Mouse (Mus musculus): Measurements from ENCODE around the gene Lrrc4. TPM values are rescaled to one million over a fixed set of nuclear protein-coding genes. Genes with fewer than 3 reads are reported as not detected.

The Lrrc4 gene
- total RNA-seq, 2 experiments from 2014 or later = 6.4 to 7.0 TPM

GRCm38 (mm10) chr6:28783082-28783647 lies 48.4 kb downstream of the Lrrc4 start:
- no peak for DNase-seq (ENCODE audit: low spot score in 2 of 2)

DNA sequence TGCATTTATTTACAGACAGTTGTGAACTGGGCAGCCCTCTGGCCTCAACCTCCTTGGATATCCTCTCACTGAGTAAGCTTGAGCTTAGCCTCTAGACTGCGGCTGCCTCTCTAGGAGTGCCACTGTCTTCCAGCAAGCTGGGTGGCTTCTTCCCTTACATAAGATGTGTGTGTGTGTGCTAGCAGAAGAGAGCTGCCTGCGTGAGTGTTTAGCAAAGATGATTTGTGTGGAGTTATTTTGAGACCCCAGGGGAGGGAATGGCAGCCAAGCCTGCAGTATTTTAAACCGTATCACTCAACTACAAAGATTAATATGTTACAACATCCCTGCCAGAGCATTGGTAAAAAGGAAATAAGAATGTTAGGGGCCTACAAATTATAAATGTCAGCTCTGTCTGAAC lies 49.9 kb downstream of the Lrrc4 start:
- DNase-seq (ENCODE audit: low spot score in 2 of 2) = no peak

- DNase-seq (ENCODE audit: low spot score in 2 of 2) = no peak
Measured at GRCm38 (mm10) chr6:28771331-28771730, 60.2 kb downstream of the Lrrc4 start.

DNA sequence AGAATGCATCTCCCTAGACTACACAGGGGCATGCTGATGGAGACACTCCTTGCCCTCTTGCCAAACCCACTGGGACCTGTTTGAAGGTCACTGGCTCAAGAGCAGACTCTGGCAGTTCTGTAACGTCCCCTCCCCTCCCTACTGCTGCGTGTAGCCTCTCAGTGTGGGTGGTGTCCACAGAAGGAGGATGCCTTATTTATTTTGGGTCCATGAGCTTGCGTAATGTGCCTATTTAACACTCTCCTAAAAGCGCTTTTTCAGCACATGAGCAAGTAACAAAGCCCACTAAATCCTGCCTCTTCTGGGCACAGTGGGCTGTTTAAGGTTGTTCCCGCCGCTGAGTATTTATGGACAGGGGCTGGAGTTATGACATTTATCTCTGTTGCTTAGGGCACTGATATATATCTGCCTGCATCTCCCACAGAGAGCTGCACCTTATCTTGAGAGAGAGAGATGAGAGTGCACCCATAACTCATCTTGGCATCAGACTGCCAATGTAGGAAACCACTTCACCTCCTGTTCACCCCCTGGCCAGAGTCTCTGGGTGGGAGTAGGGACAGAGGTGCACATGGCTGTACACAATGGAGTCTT lies 63.6 kb downstream of the Lrrc4 start:
- DNase-seq (ENCODE audit: low spot score in 2 of 2) = no peak

DNA sequence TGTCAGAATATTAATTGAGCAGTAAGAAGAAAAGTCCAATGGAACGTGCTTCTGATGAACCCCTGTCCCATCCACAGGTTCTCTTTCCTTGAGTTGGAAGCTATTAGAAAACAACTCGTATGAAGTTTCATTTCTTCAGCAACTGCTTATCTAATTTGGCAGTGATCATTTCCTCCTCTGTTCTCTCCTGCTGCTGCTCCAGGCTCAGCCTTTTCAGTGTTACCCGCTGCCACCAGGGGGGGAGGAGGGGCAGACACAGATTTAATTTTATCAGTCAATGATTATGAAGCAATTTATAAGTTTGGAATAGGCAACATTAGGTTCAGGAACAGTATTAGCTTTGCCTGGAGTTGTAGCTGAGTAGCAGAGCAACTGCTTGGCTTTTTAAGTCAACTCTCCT lies 64.9 kb downstream of the Lrrc4 start:
- no peak for DNase-seq (ENCODE audit: low spot score in 2 of 2)

GRCm38 (mm10) chr6:28762132-28762775 lies 69.3 kb downstream of the Lrrc4 start:
- DNase-seq (ENCODE audit: low spot score in 2 of 2) = no peak

GRCm38 (mm10) chr6:28761728-28762127 lies 69.8 kb downstream of the Lrrc4 start:
- DNase-seq (ENCODE audit: low spot score in 2 of 2) = no peak

DNA sequence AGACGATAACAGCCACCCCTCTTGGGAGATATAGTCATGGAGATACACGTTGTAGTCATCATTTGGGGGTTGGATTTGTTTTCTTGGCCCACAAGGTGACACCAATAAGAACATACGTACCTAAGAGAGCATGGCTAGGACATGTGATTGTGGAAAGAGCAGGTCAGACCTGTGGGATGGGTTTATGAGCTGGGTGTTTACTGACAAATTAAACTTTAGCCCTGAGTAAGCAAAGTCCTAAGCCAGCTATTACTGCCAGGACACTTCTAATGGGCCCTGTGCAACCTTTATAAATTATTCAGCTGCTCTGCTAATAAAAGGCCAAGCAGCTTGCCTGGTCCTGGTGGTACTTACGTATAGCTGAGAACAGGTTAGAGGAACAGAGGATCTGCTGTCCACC lies 73.3 kb downstream of the Lrrc4 start:
- DNase-seq (ENCODE audit: low spot score in 2 of 2) = no peak

DNA sequence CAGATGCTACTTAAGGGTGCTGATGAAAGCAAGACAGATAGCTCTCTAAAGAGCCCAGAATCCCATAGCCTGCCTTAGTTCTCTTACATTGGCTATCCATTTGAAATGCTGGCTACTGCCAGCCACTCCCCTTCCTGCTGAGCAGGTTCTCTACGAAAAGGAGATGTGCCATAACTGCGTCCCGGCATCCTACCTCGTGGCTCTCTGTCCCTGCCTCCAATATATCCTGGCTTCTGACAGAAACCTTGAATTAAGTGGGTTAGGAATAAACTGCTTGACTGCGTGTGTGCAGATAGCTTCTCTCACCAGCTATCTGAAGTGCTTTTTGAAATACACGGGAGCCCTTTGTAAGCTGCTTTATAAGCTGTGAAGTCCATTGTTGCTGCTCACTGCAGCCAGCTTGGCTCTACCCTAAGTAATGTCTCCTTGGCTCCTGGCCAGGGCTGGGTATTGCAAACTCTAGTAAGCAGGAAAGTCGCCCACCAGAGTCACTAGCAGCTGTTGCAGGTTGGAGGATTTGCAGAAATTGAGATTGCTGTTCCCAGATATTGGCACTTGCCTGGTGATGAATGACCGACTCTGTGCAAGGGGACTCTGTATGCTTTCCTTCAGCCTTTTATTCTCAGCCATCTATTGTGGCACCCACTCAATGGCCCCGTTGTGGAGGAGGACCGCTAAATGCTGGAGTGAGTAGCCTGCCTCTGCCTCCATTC lies 75.1 kb downstream of the Lrrc4 start:
- DNase-seq (ENCODE audit: low spot score in 2 of 2) = no peak

DNA sequence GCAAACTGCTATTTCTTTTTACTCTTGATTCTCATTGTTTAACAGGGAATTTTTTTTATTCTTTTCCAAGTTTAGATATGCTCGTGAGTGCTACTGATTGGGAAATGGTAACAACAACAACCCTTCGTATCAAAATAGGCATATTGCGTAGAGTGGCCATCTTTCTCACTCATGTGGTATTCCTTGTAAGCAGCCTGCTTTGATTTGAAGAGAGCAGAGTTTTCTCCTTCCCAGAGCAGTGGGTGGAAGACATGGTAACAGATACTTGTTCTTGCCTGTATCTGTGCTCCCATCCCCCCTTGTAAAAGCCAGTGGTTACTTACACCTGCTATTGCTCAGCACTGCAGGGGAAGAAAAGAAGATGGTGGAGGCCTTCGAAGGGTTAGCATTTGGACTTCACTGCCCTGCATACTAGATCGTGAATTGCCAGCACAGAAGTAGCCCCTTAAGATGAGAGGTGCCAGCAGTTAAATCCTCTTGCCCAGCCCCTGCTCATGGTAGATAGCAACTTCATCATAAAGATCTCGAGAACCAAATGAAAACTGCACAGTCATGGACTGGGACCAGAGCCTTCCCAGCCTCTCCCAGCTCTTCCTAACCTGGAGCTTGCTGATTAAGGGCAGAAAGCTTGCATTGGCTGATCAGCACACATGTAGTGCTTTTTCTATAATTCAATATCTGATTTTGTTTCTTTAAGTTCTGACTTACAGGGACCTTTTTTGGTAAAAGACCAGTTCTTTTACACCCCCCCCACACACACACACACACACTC lies 77.2 kb downstream of the Lrrc4 start:
- no peak for DNase-seq (ENCODE audit: low spot score in 2 of 2)

DNA sequence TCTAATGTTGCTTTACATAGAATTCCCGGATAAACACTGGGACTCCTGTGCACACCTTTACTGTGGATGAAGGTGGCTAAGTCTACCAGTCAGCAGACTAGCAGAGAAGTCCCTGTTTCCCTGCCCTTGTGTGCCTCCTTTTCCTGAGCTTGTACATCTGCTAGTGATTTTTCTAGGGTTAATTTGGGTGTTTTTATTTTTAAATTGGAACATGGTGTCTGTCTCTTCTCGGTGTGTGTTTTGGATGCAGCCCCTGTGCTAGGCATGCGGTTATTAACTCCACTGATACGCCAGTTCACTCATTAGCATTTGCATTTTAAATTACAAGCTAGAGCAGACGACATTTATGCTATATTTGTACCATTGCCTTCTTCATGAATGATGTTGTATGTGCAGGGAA lies 77.9 kb downstream of the Lrrc4 start:
- DNase-seq (ENCODE audit: low spot score in 2 of 2) = no peak

GRCm38 (mm10) chr6:28753217-28753616 lies 78.3 kb downstream of the Lrrc4 start:
- DNase-seq (ENCODE audit: low spot score in 2 of 2) = no peak

DNA sequence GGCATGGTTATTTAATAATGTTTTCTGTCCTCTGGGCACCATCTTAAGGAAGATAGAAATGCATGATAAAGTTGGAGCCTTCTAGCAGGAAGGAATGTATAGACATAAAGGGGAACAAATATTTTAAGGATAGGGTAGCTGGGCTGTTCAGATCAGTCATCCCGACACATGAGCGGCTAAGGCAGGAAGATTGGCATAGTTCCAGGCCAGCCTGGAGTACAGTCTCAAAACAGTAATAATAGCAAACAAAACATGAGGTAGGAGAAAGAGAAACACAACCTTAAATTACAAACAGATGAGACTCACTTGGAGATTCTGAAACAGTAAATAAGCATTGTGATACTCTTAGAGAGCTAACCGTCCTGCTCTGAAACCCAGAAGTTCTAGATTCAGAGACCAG lies 80.4 kb downstream of the Lrrc4 start:
- no peak for DNase-seq (ENCODE audit: low spot score in 2 of 2)

- DNase-seq (ENCODE audit: low spot score in 2 of 2) = no peak
Measured at GRCm38 (mm10) chr6:28749224-28749623, 82.3 kb downstream of the Lrrc4 start.

DNA sequence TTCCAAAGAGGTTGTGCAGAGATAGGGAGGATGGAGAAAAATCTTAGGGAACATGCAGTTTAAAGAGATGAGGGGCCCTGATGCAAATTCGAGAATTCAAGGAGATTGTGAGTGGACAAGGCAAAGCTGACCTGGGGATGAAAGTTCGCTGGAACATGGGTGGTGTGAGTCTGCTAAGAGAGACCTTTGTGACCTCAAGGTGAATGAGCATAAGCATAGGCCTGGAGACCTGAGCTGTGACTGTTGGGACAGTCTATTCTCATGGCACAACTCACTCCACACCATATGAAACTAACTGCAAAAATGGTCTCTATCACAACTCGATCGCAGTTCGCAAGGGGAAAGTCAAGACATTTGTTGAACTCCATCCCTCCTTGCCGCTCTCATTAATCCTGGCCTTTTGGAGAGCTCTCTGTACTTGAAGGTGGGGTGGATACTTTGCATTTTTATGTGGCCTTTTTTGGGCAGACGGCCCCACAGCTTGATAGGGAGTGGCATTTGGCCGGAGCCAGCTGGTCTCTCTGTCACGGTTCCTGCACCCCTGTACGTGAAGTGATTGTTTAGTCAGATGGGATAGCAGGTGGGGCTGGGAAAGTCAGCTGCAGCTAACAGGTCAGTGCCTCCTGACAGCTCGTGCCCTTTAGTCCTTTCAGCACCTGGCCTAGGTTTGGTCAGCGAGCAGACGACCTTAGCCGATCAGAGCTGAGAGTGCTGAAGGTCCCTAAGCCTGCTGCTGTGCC lies 83.4 kb downstream of the Lrrc4 start:
- no peak for DNase-seq (ENCODE audit: low spot score in 2 of 2)

- no peak for DNase-seq (ENCODE audit: low spot score in 2 of 2)
Measured at GRCm38 (mm10) chr6:28747025-28747424, 84.5 kb downstream of the Lrrc4 start.

GRCm38 (mm10) chr6:28745864-28746263 lies 85.7 kb downstream of the Lrrc4 start:
- DNase-seq (ENCODE audit: low spot score in 2 of 2) = no peak

DNA sequence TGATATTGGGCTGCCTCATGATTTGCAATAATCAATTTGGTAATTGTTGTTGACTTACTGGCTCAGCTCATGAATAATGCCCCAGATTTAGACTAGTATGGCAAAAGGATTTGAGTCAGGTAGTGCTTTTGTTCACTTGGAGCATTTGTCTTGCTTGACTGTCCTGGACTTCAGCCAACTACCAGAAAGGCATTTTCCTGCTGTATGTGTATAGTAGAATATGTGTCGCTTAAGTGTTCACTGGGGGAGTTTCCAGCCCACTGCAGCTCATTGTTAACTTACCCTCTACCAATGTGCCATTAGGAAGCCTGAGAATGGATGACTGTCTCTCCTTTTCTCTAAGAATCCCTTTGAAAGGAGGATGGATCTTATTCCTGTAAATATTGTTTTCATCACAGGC lies 88.0 kb downstream of the Lrrc4 start:
- DNase-seq (ENCODE audit: low spot score in 2 of 2) = no peak

DNA sequence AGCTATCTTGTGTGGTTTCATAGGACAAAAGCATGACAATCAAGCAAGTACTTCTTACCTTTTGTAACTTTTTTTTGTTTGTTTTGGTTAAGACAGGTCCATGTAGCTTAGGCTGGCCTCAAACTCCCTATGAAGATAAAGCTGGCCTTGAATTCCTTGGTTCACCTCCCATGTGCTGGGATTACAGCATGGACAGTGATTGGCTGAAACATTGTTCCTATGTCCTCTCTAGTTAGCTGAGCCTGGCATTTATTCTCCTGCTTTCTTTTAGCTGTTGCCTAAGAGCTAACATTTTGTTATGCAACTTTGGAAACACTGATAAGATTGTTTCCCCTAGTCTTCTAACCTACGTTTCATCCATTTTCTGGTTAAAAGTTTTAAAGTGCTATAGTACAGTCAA lies 93.9 kb downstream of the Lrrc4 start:
- no peak for DNase-seq (ENCODE audit: low spot score in 2 of 2)

GRCm38 (mm10) chr6:28736665-28737064 lies 94.9 kb downstream of the Lrrc4 start:
- DNase-seq (ENCODE audit: low spot score in 2 of 2) = no peak

DNA sequence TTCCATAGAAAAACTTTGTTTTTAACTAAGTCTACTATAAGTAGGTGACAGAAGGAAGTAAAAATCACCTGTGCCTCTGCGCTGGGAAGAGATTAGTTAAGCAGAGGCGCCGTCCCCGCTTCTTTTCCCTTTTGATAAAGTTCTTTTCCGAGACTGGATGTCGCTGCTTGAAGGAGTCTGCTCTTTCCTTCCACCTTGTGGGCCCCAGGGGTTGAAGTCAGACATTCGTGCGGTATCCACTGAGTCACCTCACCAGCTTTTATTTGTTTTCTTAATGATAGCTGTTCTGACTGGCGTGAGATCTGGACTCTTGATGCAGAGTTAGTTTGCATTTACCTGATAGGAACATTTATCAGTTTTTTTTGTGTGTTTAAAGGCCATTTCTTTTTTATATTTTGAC lies 96.4 kb downstream of the Lrrc4 start:
- no peak for DNase-seq (ENCODE audit: low spot score in 2 of 2)

Data from adrenal gland, postnatal 4 days (tissue).